Mouse (Mus musculus) macrophage (primary cell): ENCODE measurements at regions not wholly inside any gene's neighbourhood (a gene's known extent, or its start where the extent isn't known, plus 50 kb on each side); places are given as distances from the start of the nearest gene placed in this dataset.
A peak's percentile ranks its signal among the peaks of the same experiment; 100 is the strongest.
"Not testable (repeated sequence)": the region's sequence is repeated elsewhere in the genome, so short reads cannot be mapped to it uniquely, and the experiment has no call there.

Experiments used
- H3K27ac ChIP-seq: fragments of 350-480 bp; formaldehyde crosslinking; 2 replicates; pipeline ENCODE4 v1.9.0; 2021
- H3K36me3 ChIP-seq: fragments of 350-480 bp; formaldehyde crosslinking; 2 replicates; pipeline ENCODE4 v1.9.0; 2021; ENCODE audit errors: inconsistent target
- H3K4me3 ChIP-seq: fragments of 350-480 bp; formaldehyde crosslinking; 2 replicates; pipeline ENCODE4 v1.9.0; 2021; ENCODE audit errors: inconsistent target
- H3K79me2 ChIP-seq: fragments of 350-480 bp; formaldehyde crosslinking; 2 replicates; pipeline ENCODE4 v1.9.0; 2021; ENCODE audit errors: inconsistent target
- WGBS: methylation state at CpG from one replicate; pipeline ENCODE4 v1.1.7; 2026; ENCODE audit warnings: inconsistent platforms; ENCODE audit not compliant: missing documents; 5-methylcytosine and 5-hydroxymethylcytosine counted together

- Histone ChIP-seq H3K36me3 (no peaks in the 10 kb centered on the region), H3K79me2 (no peaks in the 10 kb centered on the region), H3K27ac (no peak overlapping the region), H3K4me3 (no peak overlapping the region)
- WGBS = 86% methylated on average over 1 of the region's 1 CpGs
These were observed 116.8 kb upstream of the Mettl4 start for GRCm38 (mm10) chr17:94866630-94867029.

DNA sequence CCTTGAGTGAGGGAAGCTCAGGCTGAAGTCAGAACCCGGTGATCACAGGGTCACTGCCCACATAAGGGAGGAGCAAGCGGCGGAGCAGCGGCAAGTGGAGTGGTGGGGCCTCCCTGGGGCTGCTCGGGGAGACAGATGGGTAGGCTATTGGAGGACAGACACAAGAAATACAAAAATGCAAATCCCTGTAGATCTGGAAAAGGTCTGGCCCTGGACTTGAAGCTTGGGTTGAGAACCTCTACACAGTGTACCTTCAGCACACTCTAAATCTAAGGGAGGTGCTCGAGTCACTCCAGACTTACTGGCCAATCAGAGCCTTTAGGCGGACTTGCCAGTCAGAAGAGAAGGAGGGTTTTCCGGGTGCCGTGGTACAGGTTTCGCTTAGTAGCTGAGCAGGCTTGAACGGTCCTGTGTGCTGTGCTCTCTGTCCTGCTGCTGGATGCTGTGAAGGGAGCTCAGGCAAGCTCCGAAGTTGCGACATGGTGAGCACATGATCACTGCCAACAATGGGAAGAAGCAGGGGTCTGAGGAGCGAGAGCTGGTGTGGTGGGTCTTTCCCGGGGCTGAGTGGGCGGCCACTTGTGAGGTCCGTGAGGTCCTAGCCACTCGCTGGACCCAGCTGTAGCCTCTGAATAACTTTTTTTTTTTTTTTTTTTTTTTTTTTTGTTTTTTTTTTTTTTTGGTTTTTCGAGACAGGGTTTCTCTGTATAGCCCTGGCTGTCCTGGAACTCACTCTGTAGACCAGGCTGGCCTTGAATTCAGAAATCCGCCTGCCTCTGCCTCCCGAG is 114.9 kb upstream of the Mettl4 start:
- Histone ChIP-seq H3K27ac (peak overlapping the region; percentile 77), H3K4me3 (peak overlapping the region; percentile 61)
- not testable (repeated sequence) for H3K79me2 ChIP-seq, H3K36me3 ChIP-seq
- under 1% methylated on average over 18 of the region's 21 CpGs for WGBS

DNA sequence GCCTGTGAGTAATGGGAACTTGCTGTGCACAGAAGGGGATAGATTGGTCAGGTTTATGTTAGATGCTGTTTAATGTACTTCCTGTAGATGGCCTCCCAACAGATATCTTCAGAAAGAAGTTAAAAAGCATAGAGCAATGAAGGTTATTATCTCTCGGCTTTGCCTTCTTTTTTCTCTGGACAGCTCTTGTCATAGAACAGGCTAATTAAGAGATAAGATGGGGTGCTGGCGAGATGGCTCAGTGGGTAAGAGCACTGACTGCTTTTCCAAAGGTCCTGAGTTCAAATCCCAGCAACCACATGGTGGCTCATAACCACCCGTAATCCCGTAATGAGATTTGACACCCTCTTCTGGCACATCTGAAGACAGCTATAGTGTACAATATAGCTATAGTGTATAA is 104.9 kb upstream of the Mettl4 start:
- not testable (repeated sequence) for H3K27ac ChIP-seq, H3K79me2 ChIP-seq, H3K4me3 ChIP-seq, H3K36me3 ChIP-seq
- 92% methylated on average over 4 of the region's 4 CpGs for WGBS

DNA sequence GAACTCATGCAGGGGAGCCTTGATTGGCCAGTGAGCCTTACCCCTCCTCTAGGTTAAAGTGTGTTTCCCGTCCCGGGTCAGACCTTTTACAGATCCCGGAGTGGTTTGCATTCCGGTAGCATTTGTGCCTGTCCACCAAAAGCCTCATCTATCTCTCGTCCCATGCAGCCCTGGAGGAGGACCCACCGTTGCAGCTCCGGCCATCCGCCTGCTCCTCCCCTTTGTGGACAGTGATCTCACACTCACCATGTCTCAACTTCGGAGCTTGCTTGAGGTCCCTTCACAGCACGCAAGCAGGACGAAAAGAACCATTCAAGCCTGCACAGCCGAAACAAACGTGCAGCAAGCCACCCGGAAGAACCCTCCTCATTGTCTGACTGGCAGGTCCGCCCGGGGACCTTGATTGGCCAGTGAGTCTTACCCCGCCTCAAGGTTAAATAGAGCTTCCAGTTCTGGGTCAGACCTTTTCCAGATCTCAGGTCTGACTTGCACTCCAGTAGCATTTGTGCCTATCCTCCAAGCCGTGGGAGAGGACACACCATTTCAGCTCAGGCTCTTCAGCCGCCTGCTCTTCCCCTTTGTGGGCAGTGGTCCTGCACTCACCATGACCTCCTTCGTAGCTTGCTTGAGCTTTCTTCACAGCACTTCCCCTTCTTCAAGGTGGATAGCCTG is 84.8 kb upstream of the Mettl4 start:
- H3K27ac ChIP-seq = peak overlapping the region; percentile 53
- peak overlapping the region; percentile 80 for H3K4me3 ChIP-seq
- 1% methylated on average over 20 of the region's 20 CpGs for WGBS
- H3K79me2 ChIP-seq = peaks cover 6% of the 10 kb centered on the region; the same call in 1 of the 2 replicates
- no peaks in the 10 kb centered on the region for H3K36me3 ChIP-seq

GRCm38 (mm10) chr17:94834067-94834445 is 84.2 kb upstream of the Mettl4 start:
- not testable (repeated sequence) for H3K79me2 ChIP-seq, H3K36me3 ChIP-seq
- WGBS = 10% methylated on average over 9 of the region's 9 CpGs
- peak overlapping the region; percentile 53 for H3K27ac ChIP-seq
- H3K4me3 ChIP-seq = peak overlapping the region; percentile 80

DNA sequence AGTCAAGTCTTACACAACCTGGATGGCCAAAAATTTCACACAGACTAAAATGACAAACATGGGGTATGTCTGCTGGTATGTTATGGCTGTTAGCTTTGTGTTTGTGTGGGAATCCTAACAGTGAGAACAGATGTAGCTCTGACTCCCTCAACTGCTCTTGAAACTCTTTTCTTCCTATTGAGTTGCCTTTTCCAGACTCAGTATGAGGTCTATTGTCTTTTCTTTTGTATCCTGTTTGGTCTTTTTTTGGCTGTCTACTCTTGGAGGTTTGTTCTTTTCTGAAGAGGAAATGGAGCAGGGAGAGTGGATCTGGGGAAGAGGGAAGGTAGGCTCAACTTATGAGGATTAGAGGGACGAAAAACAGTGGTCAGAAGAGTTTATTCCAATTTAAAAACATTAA is 76.6 kb upstream of the Mettl4 start:
- H3K4me3 ChIP-seq, H3K27ac ChIP-seq, H3K36me3 ChIP-seq, H3K79me2 ChIP-seq: not testable (repeated sequence)
- 80% methylated on average over 1 of the region's 1 CpGs for WGBS

- Histone ChIP-seq H3K36me3 (no peaks in the 10 kb centered on the region), H3K79me2 (no peaks in the 10 kb centered on the region), H3K4me3 (no peak overlapping the region), H3K27ac (no peak overlapping the region)
These were observed 58.9 kb upstream of the Mettl4 start for GRCm38 (mm10) chr17:94808758-94809157.
